Mouse (Mus musculus): Measurements from ENCODE around the gene Epha6. TPM values are rescaled to one million over a fixed set of nuclear protein-coding genes. Genes with fewer than 3 reads are reported as not detected.

The Epha6 gene
- polyA plus RNA-seq, 1 experiment from 2014 or later = 0.16 TPM

DNA sequence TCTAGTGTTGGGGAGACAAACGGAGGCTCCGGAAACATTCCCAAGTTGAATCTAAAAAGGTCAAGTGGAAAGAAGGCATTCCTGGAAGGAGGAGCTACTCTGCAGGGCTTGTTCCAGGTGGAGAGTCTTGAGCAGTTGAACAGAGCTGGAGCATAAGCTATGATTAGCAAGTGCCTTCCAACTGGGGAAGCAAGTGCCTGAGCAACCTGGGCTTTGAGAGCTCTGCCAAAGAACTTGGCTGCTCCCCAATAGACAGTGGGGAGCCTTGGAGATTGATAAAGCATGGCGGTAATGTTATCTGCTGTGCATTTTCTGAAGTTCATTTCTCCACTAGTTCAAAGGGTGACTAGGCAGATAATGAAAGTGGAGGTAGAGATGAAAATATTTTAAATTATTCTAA, 733.5 kb downstream of the Epha6 start:
- Histone ChIP-seq H3K9ac (ENCODE audit: low read depth, low read length) (no peak overlapping the region), H3K9me3 (ENCODE audit: control insufficient read depth) (no peaks in the 10 kb centered on the region), H3K4me2 (replicated peaks; ENCODE audit: low read depth) (no peak overlapping the region), H3K27ac (ENCODE audit: low read depth, low read length) (no peak overlapping the region), H3K4me1 (replicated peaks; ENCODE audit: control insufficient read depth, insufficient read depth, low read length) (no peaks in the 10 kb centered on the region), H3K4me3 (ENCODE audit: low read depth, low read length) (no peak overlapping the region), H3K36me3 (ENCODE audit: control insufficient read depth, insufficient read depth) (no peaks in the 10 kb centered on the region), H3K27me3 (replicated peaks; ENCODE audit: control insufficient read depth, insufficient read depth, low read length) (no peaks in the 10 kb centered on the region)
- ATAC-seq = no peak
- 89% methylated on average over 3 of the region's 3 CpGs for WGBS
- TF ChIP-seq CTCF (IDR thresholded peaks at IDR 0.05; ENCODE audit: low read depth) = no peak

DNA sequence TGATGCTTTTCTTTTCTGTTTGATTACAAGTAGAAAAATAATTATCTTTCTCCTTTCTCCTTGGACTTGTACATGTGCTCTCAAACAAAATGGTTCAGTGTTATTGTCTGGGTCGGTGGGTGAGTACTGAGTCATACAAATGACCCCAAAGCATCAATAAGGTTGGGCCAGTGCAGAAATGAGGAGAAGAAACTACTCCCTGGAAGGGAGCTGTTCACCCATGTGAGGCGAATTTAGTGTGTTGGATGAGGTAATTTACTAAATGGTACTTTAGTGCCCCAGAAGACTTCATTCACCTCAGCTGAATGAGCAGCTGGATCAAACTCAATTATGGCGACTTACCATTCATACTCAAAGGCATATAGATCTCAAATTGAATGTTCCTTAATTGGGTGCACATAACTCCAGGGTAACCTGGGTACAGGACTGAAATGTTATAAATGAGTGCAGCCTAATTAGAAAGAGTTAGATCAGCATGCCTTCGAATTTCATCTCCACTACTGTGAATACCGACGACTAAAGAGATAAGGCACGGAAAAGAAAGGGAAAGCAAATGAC, 751.1 kb downstream of the Epha6 start:
- H3K9ac ChIP-seq (ENCODE audit: low read depth, low read length) = no peak overlapping the region
- H3K36me3 ChIP-seq (ENCODE audit: control insufficient read depth, insufficient read depth) = no peaks in the 10 kb centered on the region
- no peaks in the 10 kb centered on the region for H3K4me1 ChIP-seq (replicated peaks; ENCODE audit: control insufficient read depth, insufficient read depth, low read length)
- no peak for ATAC-seq
- no peak overlapping the region for H3K4me2 ChIP-seq (replicated peaks; ENCODE audit: low read depth)
- 73% methylated on average over 7 of the region's 7 CpGs for WGBS
- no peak for TF ChIP-seq CTCF (IDR thresholded peaks at IDR 0.05; ENCODE audit: low read depth)
- no peaks in the 10 kb centered on the region for H3K27me3 ChIP-seq (replicated peaks; ENCODE audit: control insufficient read depth, insufficient read depth, low read length)
- no peak overlapping the region for H3K27ac ChIP-seq (ENCODE audit: low read depth, low read length)
- no peak overlapping the region for H3K4me3 ChIP-seq (ENCODE audit: low read depth, low read length)
- H3K9me3 ChIP-seq (ENCODE audit: control insufficient read depth) = no peaks in the 10 kb centered on the region

DNA sequence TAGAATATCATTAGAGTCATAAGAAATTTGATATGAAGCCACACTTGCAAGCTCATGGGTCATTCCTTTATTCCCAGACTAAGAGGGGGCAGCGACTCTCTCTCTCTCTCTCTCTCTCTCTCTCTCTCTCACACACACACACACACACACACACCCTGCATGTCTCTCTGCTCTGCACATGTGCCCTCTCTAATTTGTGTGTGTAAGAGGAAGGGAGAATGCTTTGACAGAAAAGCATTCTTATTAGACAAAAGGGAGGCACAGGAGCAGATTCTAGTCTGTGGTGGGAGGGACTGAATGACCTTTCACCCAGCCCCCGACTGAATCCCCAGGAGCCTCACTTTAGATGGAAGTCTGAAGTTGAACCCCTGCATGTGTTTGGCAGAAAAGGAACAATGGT, 752.6 kb downstream of the Epha6 start:
- 53% methylated on average over 2 of the region's 2 CpGs for WGBS
- Histone ChIP-seq H3K9me3 (ENCODE audit: control insufficient read depth) (no peaks in the 10 kb centered on the region), H3K4me2 (replicated peaks; ENCODE audit: low read depth) (no peak overlapping the region), H3K4me3 (ENCODE audit: low read depth, low read length) (no peak overlapping the region), H3K9ac (ENCODE audit: low read depth, low read length) (no peak overlapping the region), H3K4me1 (replicated peaks; ENCODE audit: control insufficient read depth, insufficient read depth, low read length) (no peaks in the 10 kb centered on the region), H3K36me3 (ENCODE audit: control insufficient read depth, insufficient read depth) (no peaks in the 10 kb centered on the region), H3K27ac (ENCODE audit: low read depth, low read length) (no peak overlapping the region), H3K27me3 (replicated peaks; ENCODE audit: control insufficient read depth, insufficient read depth, low read length) (no peaks in the 10 kb centered on the region)
- ATAC-seq = no peak
- no peak for TF ChIP-seq CTCF (IDR thresholded peaks at IDR 0.05; ENCODE audit: low read depth)

DNA sequence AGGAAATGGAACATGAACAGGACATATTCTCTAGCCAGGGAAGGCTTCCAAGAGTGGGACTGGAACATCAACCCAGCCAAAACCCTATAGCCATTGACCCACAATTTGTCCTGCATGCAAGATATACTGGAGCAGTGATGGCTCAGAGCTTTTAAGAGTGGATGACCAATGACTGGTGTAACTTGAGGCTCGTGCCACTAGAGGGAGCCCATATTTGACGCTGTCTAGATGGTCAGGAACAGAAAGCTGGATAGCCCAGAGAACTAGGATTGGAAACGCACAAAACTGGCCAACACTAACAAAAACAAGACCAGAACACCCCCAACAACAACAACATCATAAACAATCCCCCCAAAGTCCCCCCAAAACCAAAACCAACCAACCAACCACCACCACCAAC, 758.8 kb downstream of the Epha6 start:
- 19% methylated on average over 3 of the region's 3 CpGs for WGBS
- no peaks in the 10 kb centered on the region for H3K27me3 ChIP-seq (replicated peaks; ENCODE audit: control insufficient read depth, insufficient read depth, low read length)
- no peak overlapping the region for H3K4me3 ChIP-seq (ENCODE audit: low read depth, low read length)
- H3K4me1 ChIP-seq (replicated peaks; ENCODE audit: control insufficient read depth, insufficient read depth, low read length) = no peaks in the 10 kb centered on the region
- ATAC-seq = no peak
- peak; percentile 64 for TF ChIP-seq CTCF (IDR thresholded peaks at IDR 0.05; ENCODE audit: low read depth)
- no peaks in the 10 kb centered on the region for H3K9me3 ChIP-seq (ENCODE audit: control insufficient read depth)
- H3K27ac ChIP-seq (ENCODE audit: low read depth, low read length) = no peak overlapping the region
- H3K4me2 ChIP-seq (replicated peaks; ENCODE audit: low read depth) = no peak overlapping the region
- H3K36me3 ChIP-seq (ENCODE audit: control insufficient read depth, insufficient read depth) = no peaks in the 10 kb centered on the region
- no peak overlapping the region for H3K9ac ChIP-seq (ENCODE audit: low read depth, low read length)

DNA sequence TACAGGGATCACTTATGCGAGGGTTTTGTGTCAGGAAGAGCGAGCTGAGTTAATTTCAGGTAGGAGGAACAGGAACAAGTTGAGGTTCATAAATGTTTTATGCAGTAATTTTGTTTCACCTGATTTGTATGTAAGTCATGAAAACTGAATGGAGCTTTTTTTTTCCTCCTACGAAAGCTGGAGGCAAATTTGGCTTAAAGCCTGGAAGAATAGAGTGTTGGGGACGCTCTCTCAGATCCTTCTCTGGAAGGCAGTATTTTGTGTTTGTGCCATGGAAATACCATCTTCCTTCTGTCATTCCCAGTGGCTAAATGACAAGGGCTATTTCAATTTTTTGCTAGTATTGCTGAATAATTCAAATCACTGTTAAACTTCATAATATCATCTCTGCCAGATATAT, 768.6 kb downstream of the Epha6 start:
- H3K36me3 ChIP-seq (ENCODE audit: control insufficient read depth, insufficient read depth) = no peaks in the 10 kb centered on the region
- no peak overlapping the region for H3K4me3 ChIP-seq (ENCODE audit: low read depth, low read length)
- H3K27me3 ChIP-seq (replicated peaks; ENCODE audit: control insufficient read depth, insufficient read depth, low read length) = no peaks in the 10 kb centered on the region
- no peak overlapping the region for H3K9ac ChIP-seq (ENCODE audit: low read depth, low read length)
- H3K4me1 ChIP-seq (replicated peaks; ENCODE audit: control insufficient read depth, insufficient read depth, low read length) = no peaks in the 10 kb centered on the region
- 88% methylated on average over 4 of the region's 4 CpGs for WGBS
- ATAC-seq = no peak
- no peak overlapping the region for H3K4me2 ChIP-seq (replicated peaks; ENCODE audit: low read depth)
- no peaks in the 10 kb centered on the region for H3K9me3 ChIP-seq (ENCODE audit: control insufficient read depth)
- no peak for TF ChIP-seq CTCF (IDR thresholded peaks at IDR 0.05; ENCODE audit: low read depth)
- no peak overlapping the region for H3K27ac ChIP-seq (ENCODE audit: low read depth, low read length)

DNA sequence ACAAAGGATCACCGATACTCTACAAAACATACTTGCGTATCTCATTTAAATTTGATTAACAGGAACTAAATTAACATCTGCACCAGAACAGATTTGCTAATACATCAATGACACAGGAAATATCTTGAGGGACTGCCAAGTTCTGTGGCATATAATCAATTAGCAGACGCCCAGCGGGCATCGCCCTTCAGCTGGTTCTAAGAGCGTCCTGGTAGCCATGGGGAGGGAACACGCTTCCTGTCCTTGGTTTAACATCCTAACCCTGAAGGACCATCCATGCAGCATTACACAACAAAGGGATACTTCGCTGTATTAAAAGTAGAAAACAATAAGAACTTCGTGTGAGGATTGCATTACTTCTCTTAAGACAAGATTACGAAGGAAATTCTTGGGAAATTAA, 769.0 kb downstream of the Epha6 start:
- no peak for TF ChIP-seq CTCF (IDR thresholded peaks at IDR 0.05; ENCODE audit: low read depth)
- no peaks in the 10 kb centered on the region for H3K27me3 ChIP-seq (replicated peaks; ENCODE audit: control insufficient read depth, insufficient read depth, low read length)
- no peak overlapping the region for H3K9ac ChIP-seq (ENCODE audit: low read depth, low read length)
- H3K27ac ChIP-seq (ENCODE audit: low read depth, low read length) = no peak overlapping the region
- WGBS = 86% methylated on average over 10 of the region's 10 CpGs
- H3K4me1 ChIP-seq (replicated peaks; ENCODE audit: control insufficient read depth, insufficient read depth, low read length) = no peaks in the 10 kb centered on the region
- H3K36me3 ChIP-seq (ENCODE audit: control insufficient read depth, insufficient read depth) = no peaks in the 10 kb centered on the region
- H3K4me3 ChIP-seq (ENCODE audit: low read depth, low read length) = no peak overlapping the region
- no peak for ATAC-seq
- H3K9me3 ChIP-seq (ENCODE audit: control insufficient read depth) = no peaks in the 10 kb centered on the region
- no peak overlapping the region for H3K4me2 ChIP-seq (replicated peaks; ENCODE audit: low read depth)

DNA sequence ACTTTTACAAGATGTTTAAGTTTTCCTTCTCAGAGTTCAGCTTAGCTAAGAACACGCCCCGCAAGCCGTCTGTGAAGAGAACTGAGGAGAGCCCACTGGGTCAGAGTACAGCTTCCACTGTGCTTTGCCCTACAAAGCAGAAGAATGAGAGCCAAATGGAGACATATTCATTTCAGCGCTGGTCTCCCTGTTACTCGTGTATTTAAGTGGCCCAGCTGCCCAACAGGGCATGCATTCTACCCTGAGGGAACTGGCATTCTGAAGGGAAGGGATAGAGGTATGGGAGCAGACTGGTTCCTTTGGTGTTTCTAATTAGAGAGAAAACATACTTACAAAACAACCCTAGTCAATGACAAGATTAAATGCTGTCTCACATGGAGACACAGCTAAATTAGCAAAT, 772.9 kb downstream of the Epha6 start:
- Histone ChIP-seq H3K9ac (ENCODE audit: low read depth, low read length) (no peak overlapping the region), H3K27ac (ENCODE audit: low read depth, low read length) (no peak overlapping the region), H3K4me1 (replicated peaks; ENCODE audit: control insufficient read depth, insufficient read depth, low read length) (no peaks in the 10 kb centered on the region), H3K36me3 (ENCODE audit: control insufficient read depth, insufficient read depth) (no peaks in the 10 kb centered on the region), H3K9me3 (ENCODE audit: control insufficient read depth) (no peaks in the 10 kb centered on the region), H3K27me3 (replicated peaks; ENCODE audit: control insufficient read depth, insufficient read depth, low read length) (no peaks in the 10 kb centered on the region), H3K4me3 (ENCODE audit: low read depth, low read length) (no peak overlapping the region), H3K4me2 (replicated peaks; ENCODE audit: low read depth) (no peak overlapping the region)
- no peak for ATAC-seq
- TF ChIP-seq CTCF (IDR thresholded peaks at IDR 0.05; ENCODE audit: low read depth) = no peak
- WGBS = 74% methylated on average over 5 of the region's 5 CpGs

All from intestine, postnatal 0 days (tissue).